46 mouse cellular contexts compared by ENCODE assay signal in genomic region chr12:104288336-104288735, GRCm38 (mm10). TPM values are rescaled to one million over a fixed set of nuclear protein-coding genes. Genes with fewer than 3 reads are reported as not detected.
"Had no signal": no experiment of that assay in that cellular context is flagged by ENCODE, and none has a peak within 500 bp of the region (broad histone marks: within the 10 kb centered on the region; RNA-seq: fewer than 3 reads in every experiment).

No protein-coding gene starts in this region.

- H3K27ac ChIP-seq: left cerebral cortex, adult 2 months; limb, embryonic 10.5 days; limb, embryonic 12.5 days; limb, embryonic 13.5 days; limb, embryonic 15.5 days; liver, embryonic 13.5 days; liver, embryonic 14.5 days; liver, embryonic 15.5 days; lung, embryonic 15.5 days; macrophage; midbrain, embryonic 10.5 days; midbrain, embryonic 12.5 days; midbrain, embryonic 13.5 days; midbrain, embryonic 15.5 days; neural tube, embryonic 12.5 days; neural tube, embryonic 13.5 days had no signal

- H3K4me3 ChIP-seq: left cerebral cortex, adult 2 months; limb, embryonic 10.5 days; limb, embryonic 12.5 days; limb, embryonic 13.5 days; limb, embryonic 15.5 days; liver, embryonic 13.5 days; liver, embryonic 15.5 days; lung, embryonic 15.5 days; megakaryocyte, embryonic 14.5 days; midbrain, embryonic 10.5 days; midbrain, embryonic 12.5 days; midbrain, embryonic 13.5 days; midbrain, embryonic 15.5 days; myocyte; neural tube, embryonic 12.5 days; neural tube, embryonic 13.5 days had no signal

- H3K9me3 ChIP-seq: limb, embryonic 10.5 days; limb, embryonic 12.5 days; limb, embryonic 13.5 days; limb, embryonic 15.5 days; liver, embryonic 15.5 days; lung, embryonic 15.5 days; midbrain, embryonic 12.5 days; midbrain, embryonic 13.5 days; midbrain, embryonic 15.5 days; neural tube, embryonic 12.5 days; neural tube, embryonic 13.5 days had no signal

- ATAC-seq: lung, postnatal 0 days; midbrain, embryonic 13.5 days; midbrain, embryonic 15.5 days; midbrain, embryonic 16.5 days had no signal

- H3K36me3 ChIP-seq: limb, embryonic 10.5 days; limb, embryonic 12.5 days; limb, embryonic 13.5 days; limb, embryonic 15.5 days; liver, embryonic 13.5 days; liver, embryonic 15.5 days; lung, embryonic 15.5 days; midbrain, embryonic 10.5 days; midbrain, embryonic 12.5 days; midbrain, embryonic 13.5 days; midbrain, embryonic 15.5 days; neural tube, embryonic 12.5 days; neural tube, embryonic 13.5 days had no signal

- DNase-seq: left cerebral cortex, postnatal 4 days; liver; liver, embryonic 13.5 days; lung, adult 18-20 months; lung, adult 2 months; lung, embryonic 14.5 days; lung, postnatal 10 days; lung, postnatal 14 days; lung, postnatal 36 days; lung, postnatal 4 days; midbrain, embryonic 14.5 days had no signal

- H3K4me2 ChIP-seq: limb, embryonic 12.5 days; limb, embryonic 13.5 days; limb, embryonic 15.5 days; liver, embryonic 11.5 days; liver, embryonic 13.5 days; liver, embryonic 15.5 days; lung, embryonic 14.5 days; lung, embryonic 15.5 days; midbrain, embryonic 11.5 days; midbrain, embryonic 12.5 days; midbrain, embryonic 13.5 days; midbrain, embryonic 15.5 days; neural tube, embryonic 12.5 days; neural tube, embryonic 13.5 days had no signal

- H3K9ac ChIP-seq: limb, embryonic 12.5 days; limb, embryonic 13.5 days; limb, embryonic 15.5 days; liver, embryonic 13.5 days; liver, embryonic 14.5 days; liver, embryonic 15.5 days; lung, embryonic 14.5 days; lung, embryonic 15.5 days; midbrain, embryonic 12.5 days; midbrain, embryonic 13.5 days; midbrain, embryonic 15.5 days; neural tube, embryonic 12.5 days; neural tube, embryonic 13.5 days had no signal

- H3K4me1 ChIP-seq: limb, embryonic 10.5 days; limb, embryonic 12.5 days; limb, embryonic 13.5 days; limb, embryonic 15.5 days; liver, embryonic 13.5 days; liver, embryonic 15.5 days; lung, embryonic 15.5 days; megakaryocyte, embryonic 14.5 days; midbrain, embryonic 10.5 days; midbrain, embryonic 12.5 days; midbrain, embryonic 13.5 days; midbrain, embryonic 15.5 days; neural tube, embryonic 12.5 days; neural tube, embryonic 13.5 days had no signal

- H3K27me3 ChIP-seq: limb, embryonic 12.5 days; limb, embryonic 13.5 days; limb, embryonic 15.5 days; liver, embryonic 13.5 days; liver, embryonic 15.5 days; lung, embryonic 15.5 days; megakaryocyte, embryonic 14.5 days; midbrain, embryonic 12.5 days; midbrain, embryonic 13.5 days; midbrain, embryonic 15.5 days; neural tube, embryonic 12.5 days; neural tube, embryonic 13.5 days had no signal

RNA-seq across cellular contexts. Expression of gene Serpina3i, which starts 25.4 kb away (rescaled TPM):
- total RNA-seq: left cerebral cortex, adult 18-20 months; left cerebral cortex, postnatal 14 days; left cerebral cortex, postnatal 25 days; left cerebral cortex, postnatal 36 days; left cerebral cortex, postnatal 4 days; megakaryocyte, adult 5-6 weeks; megakaryocyte-erythroid progenitor cell, adult 5-6 weeks; monocyte, adult 5-6 weeks had no signal
- polyA plus RNA-seq: limb, embryonic 11.5 days; lung, embryonic 14.5 days; macrophage; midbrain, embryonic 10.5 days; midbrain, embryonic 13.5 days; midbrain, embryonic 14.5 days; midbrain, embryonic 16.5 days; midbrain, postnatal 0 days; myocyte; neural tube, embryonic 13.5 days had no signal

RNA-seq across cellular contexts. Expression of gene Serpina3j, which starts 26.0 kb away (rescaled TPM):
- total RNA-seq: left cerebral cortex, adult 18-20 months; left cerebral cortex, adult 2 months; left cerebral cortex, adult 8-10 months; left cerebral cortex, postnatal 10 days; left cerebral cortex, postnatal 14 days; left cerebral cortex, postnatal 25 days; left cerebral cortex, postnatal 36 days; left cerebral cortex, postnatal 4 days; megakaryocyte, adult 5-6 weeks; megakaryocyte-erythroid progenitor cell, adult 5-6 weeks; midbrain, postnatal 0 days; monocyte, adult 5-6 weeks had no signal
- polyA plus RNA-seq: limb, embryonic 10.5 days; limb, embryonic 11.5 days; limb, embryonic 12.5 days; limb, embryonic 13.5 days; liver, embryonic 11.5 days; liver, embryonic 13.5 days; liver, embryonic 14.5 days; liver, embryonic 15.5 days; lung, adult 2 months; lung, embryonic 14.5 days; lung, embryonic 16.5 days; lung, postnatal 0 days; macrophage; midbrain, embryonic 10.5 days; midbrain, embryonic 11.5 days; midbrain, embryonic 12.5 days; midbrain, embryonic 13.5 days; midbrain, embryonic 14.5 days; midbrain, embryonic 15.5 days; midbrain, embryonic 16.5 days; midbrain, postnatal 0 days; myocyte; neural tube, embryonic 11.5 days; neural tube, embryonic 12.5 days; neural tube, embryonic 13.5 days had no signal

RNA-seq across cellular contexts. Expression of gene Serpina3k, which starts 50.0 kb away (rescaled TPM):
- total RNA-seq: left cerebral cortex, adult 18-20 months; left cerebral cortex, adult 2 months; left cerebral cortex, adult 8-10 months; left cerebral cortex, postnatal 10 days; left cerebral cortex, postnatal 14 days; left cerebral cortex, postnatal 25 days; left cerebral cortex, postnatal 36 days; left cerebral cortex, postnatal 4 days; megakaryocyte, adult 5-6 weeks; megakaryocyte-erythroid progenitor cell, adult 5-6 weeks; midbrain, postnatal 0 days; monocyte, adult 5-6 weeks had no signal
- polyA plus RNA-seq: limb, embryonic 10.5 days; limb, embryonic 11.5 days; limb, embryonic 12.5 days; limb, embryonic 13.5 days; limb, embryonic 14.5 days; limb, embryonic 15.5 days; liver, embryonic 11.5 days; liver, embryonic 13.5 days; liver, embryonic 14.5 days; liver, embryonic 15.5 days; lung, embryonic 14.5 days; lung, embryonic 15.5 days; lung, embryonic 16.5 days; macrophage; midbrain, embryonic 10.5 days; midbrain, embryonic 11.5 days; midbrain, embryonic 12.5 days; midbrain, embryonic 13.5 days; midbrain, embryonic 14.5 days; midbrain, embryonic 15.5 days; midbrain, embryonic 16.5 days; midbrain, postnatal 0 days; myocyte; neural tube, embryonic 11.5 days; neural tube, embryonic 12.5 days; neural tube, embryonic 13.5 days had no signal

RNA-seq across cellular contexts. Expression of gene Serpina3m, which starts 50.0 kb away (rescaled TPM):
- total RNA-seq: left cerebral cortex, adult 2 months; left cerebral cortex, postnatal 10 days; left cerebral cortex, postnatal 14 days; left cerebral cortex, postnatal 36 days; left cerebral cortex, postnatal 4 days; megakaryocyte, adult 5-6 weeks; megakaryocyte-erythroid progenitor cell, adult 5-6 weeks; midbrain, postnatal 0 days; monocyte, adult 5-6 weeks had no signal
- polyA plus RNA-seq: limb, embryonic 10.5 days; limb, embryonic 11.5 days; limb, embryonic 12.5 days; limb, embryonic 13.5 days; limb, embryonic 14.5 days; limb, embryonic 15.5 days; liver, embryonic 11.5 days; liver, embryonic 13.5 days; liver, embryonic 15.5 days; lung, embryonic 14.5 days; lung, embryonic 15.5 days; lung, embryonic 16.5 days; lung, postnatal 0 days; macrophage; midbrain, embryonic 10.5 days; midbrain, embryonic 11.5 days; midbrain, embryonic 12.5 days; midbrain, embryonic 13.5 days; midbrain, embryonic 14.5 days; midbrain, embryonic 15.5 days; midbrain, embryonic 16.5 days; midbrain, postnatal 0 days; myocyte; neural tube, embryonic 11.5 days; neural tube, embryonic 12.5 days; neural tube, embryonic 13.5 days had no signal

RNA-seq across cellular contexts. Expression of gene Serpina3g, which starts 52.3 kb away (rescaled TPM):
- total RNA-seq: left cerebral cortex, adult 2 months; left cerebral cortex, postnatal 25 days had no signal
